Mouse (Mus musculus) retina, postnatal 7 days (tissue): Measurements from ENCODE around the gene Cgref1.

Experiments used
- DNase-seq: peaks from one replicate; pipeline ENCODE4 v3.0.0-alpha.2; 2012; ENCODE audit warnings: low read depth, low spot score

The Cgref1 gene

DNA sequence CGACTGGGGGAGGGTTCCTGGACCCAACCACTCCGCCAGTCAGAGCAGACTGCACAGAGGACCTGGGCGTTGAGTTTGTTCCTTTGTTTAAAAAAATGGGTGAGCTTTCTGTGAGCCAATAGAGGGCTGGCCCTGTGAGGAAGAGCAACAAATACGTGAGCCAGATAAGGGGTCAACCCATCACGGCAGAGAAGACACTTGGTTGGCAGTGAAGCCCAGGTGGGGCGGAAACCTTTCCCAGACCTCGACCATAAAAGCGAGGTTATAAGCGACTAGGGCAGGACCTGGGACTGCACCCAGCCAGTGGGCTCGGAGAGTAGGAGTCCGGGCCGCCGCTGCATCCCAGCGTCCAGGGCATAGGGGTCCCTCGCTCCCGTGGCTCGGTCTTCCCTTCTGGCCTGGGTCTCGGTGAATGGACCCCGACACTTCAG is 58.0 kb downstream of the Cgref1 start:
- DNase-seq, result peak; percentile 57

- no peak for DNase-seq
Observed at GRCm38 (mm10) chr5:30886731-30887130, 58.7 kb downstream of the Cgref1 start.

DNA sequence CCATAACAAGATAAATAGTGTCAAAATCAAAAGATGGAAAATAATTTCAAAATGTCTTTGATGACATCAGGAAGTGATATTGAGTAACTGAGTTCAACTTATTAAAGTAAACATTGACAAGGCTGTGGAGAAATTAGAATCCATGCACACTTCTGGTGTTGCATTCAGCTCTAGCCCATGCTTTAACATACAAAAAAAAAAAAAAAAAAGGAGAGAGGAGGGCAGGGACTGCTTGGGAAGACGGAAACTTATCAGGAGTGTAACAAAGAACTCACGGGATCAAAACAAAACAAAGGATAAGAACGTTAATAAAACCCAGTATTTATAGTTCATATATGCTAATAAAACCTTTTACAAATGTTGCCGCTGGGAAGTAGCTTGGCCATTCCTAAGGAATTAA is 59.2 kb downstream of the Cgref1 start:
- DNase-seq, result no peak
